ENCODE assay signal across 8 mouse cellular contexts in genomic region chr5:117286831-117287822, GRCm38 (mm10). TPM values are rescaled to one million over a fixed set of nuclear protein-coding genes. Genes with fewer than 3 reads are reported as not detected.
DNase-seq lines count a peak whose midpoint lies in the region; ATAC-seq and TF ChIP-seq lines count a peak whose summit lies in the region.

TSS of gene Pebp1 (minus strand) at chr5:117287625.

- H3K9me3 ChIP-seq in E14TG2a.4 (ENCODE audit: low read length) = no peaks in the 10 kb centered on the region
- no peaks in the 10 kb centered on the region for H3K9me3 ChIP-seq in forebrain, embryonic 13.5 days (replicated peaks)
- H3K9me3 ChIP-seq in liver, postnatal 0 days (ENCODE audit: low read length) = no peaks in the 10 kb centered on the region; the same call in 1 of the 2 replicates
- H3K9me3 ChIP-seq in neural tube, embryonic 14.5 days (ENCODE audit: control insufficient read depth, low read length) = no peaks in the 10 kb centered on the region

- H3K4me1 ChIP-seq in E14TG2a.4 (replicated peaks; ENCODE audit: low read depth, low read length) = peaks cover 58% of the 10 kb centered on the region
- peaks cover 37% of the 10 kb centered on the region for H3K4me1 ChIP-seq in forebrain, embryonic 13.5 days
- peaks cover 15% of the 10 kb centered on the region for H3K4me1 ChIP-seq in liver, postnatal 0 days (ENCODE audit: insufficient read depth)
- H3K4me1 ChIP-seq in neural tube, embryonic 14.5 days (ENCODE audit: control insufficient read depth, insufficient read depth, low read length) = peaks cover 25% of the 10 kb centered on the region

- H3K27me3 ChIP-seq in E14TG2a.4 (ENCODE audit: insufficient read depth, low read length) = peaks cover 4% of the 10 kb centered on the region; the same call in 1 of the 2 replicates
- H3K27me3 ChIP-seq in forebrain, embryonic 13.5 days = no peaks in the 10 kb centered on the region
- H3K27me3 ChIP-seq in liver, postnatal 0 days (ENCODE audit: insufficient read depth, low read length) = no peaks in the 10 kb centered on the region
- no peaks in the 10 kb centered on the region for H3K27me3 ChIP-seq in neural tube, embryonic 14.5 days (ENCODE audit: control insufficient read depth, insufficient read depth, low read length)

- H3K9ac ChIP-seq in forebrain, embryonic 13.5 days = peak within 1 kb of the TSS; percentile 86
- H3K9ac ChIP-seq in liver, postnatal 0 days (replicated peaks) = peak within 1 kb of the TSS; percentile 72
- H3K9ac ChIP-seq in neural tube, embryonic 14.5 days (replicated peaks; ENCODE audit: low read depth, low read length) = peak within 1 kb of the TSS; percentile 73

- peak; percentile 96 for ATAC-seq in forebrain, embryonic 13.5 days
- peak; percentile 99 for ATAC-seq in liver, postnatal 0 days
- peak; percentile 94 for ATAC-seq in neural tube, embryonic 14.5 days (ENCODE audit: low read depth)

- no peak for TF ChIP-seq CTCF in E14TG2a.4 (conservative IDR thresholded peaks at IDR 0.05; ENCODE audit: low read length)
- no peak for TF ChIP-seq CTCF in liver, postnatal 0 days (IDR thresholded peaks at IDR 0.05; ENCODE audit: low read depth)

- H3K4me2 ChIP-seq in forebrain, embryonic 13.5 days = peak within 1 kb of the TSS; percentile 71
- peak within 1 kb of the TSS; percentile 91 for H3K4me2 ChIP-seq in liver, postnatal 0 days (ENCODE audit: low read depth, low read length)
- H3K4me2 ChIP-seq in neural tube, embryonic 14.5 days (ENCODE audit: low read depth, low read length) = peak within 1 kb of the TSS; percentile 71

- peak within 1 kb of the TSS; percentile 57; the same call in 1 of the 2 replicates for H3K27ac ChIP-seq in forebrain, embryonic 13.5 days
- H3K27ac ChIP-seq in liver, postnatal 0 days (ENCODE audit: low read depth) = 0 out of 2 replicates have a peak within 1 kb of the TSS, but pooled peaks have one; percentile 44
- H3K27ac ChIP-seq in neural tube, embryonic 14.5 days (ENCODE audit: low read depth, low read length) = peak within 1 kb of the TSS; percentile 40; the same call in 1 of the 2 replicates

- peak within 1 kb of the TSS; percentile 93 for H3K4me3 ChIP-seq in E14TG2a.4 (replicated peaks; ENCODE audit: low read length)
- peak within 1 kb of the TSS; percentile 72 for H3K4me3 ChIP-seq in forebrain, embryonic 13.5 days
- H3K4me3 ChIP-seq in liver, postnatal 0 days (ENCODE audit: low read depth, low read length) = peak within 1 kb of the TSS; percentile 63
- H3K4me3 ChIP-seq in neural tube, embryonic 14.5 days (ENCODE audit: low read depth, low read length) = peak within 1 kb of the TSS; percentile 77

- peaks cover 35% of the 10 kb centered on the region for H3K36me3 ChIP-seq in E14TG2a.4 (ENCODE audit: insufficient read depth, low read length)
- peaks cover 34% of the 10 kb centered on the region for H3K36me3 ChIP-seq in forebrain, embryonic 13.5 days (ENCODE audit: poor library complexity, severe bottlenecking)
- H3K36me3 ChIP-seq in liver, postnatal 0 days (replicated peaks; ENCODE audit: insufficient read depth, low read length) = 0 out of 2 replicates have a peak, but pooled peaks cover 3% of the 10 kb centered on the region
- peaks cover 14% of the 10 kb centered on the region; the same call in 1 of the 2 replicates for H3K36me3 ChIP-seq in neural tube, embryonic 14.5 days (ENCODE audit: control insufficient read depth, insufficient read depth, low read length)

- WGBS in forebrain, embryonic 13.5 days = under 1% methylated on average over 77 of the region's 77 CpGs
- under 1% methylated on average over 77 of the region's 77 CpGs for WGBS in large intestine, adult 2 months
- WGBS in liver, postnatal 0 days (ENCODE audit: insufficient replicate concordance) = 3% methylated on average over 65 of the region's 77 CpGs
- under 1% methylated on average over 69 of the region's 77 CpGs for WGBS in neural tube, embryonic 14.5 days

- no peak for TF ChIP-seq EP300 in liver, postnatal 0 days (IDR thresholded peaks at IDR 0.05; ENCODE audit: low read depth)

- DNase-seq in c-Kit-positive CD71-positive TER-119-positive erythroid progenitor cells, embryonic 14.5 days (ENCODE audit: low spot score) = peak; percentile 90
- peak; percentile 98 for DNase-seq in heart, postnatal 10 days
- DNase-seq in large intestine, adult 2 months (ENCODE audit: low read depth, low spot score) = peak; percentile 73
- peak; percentile 97 for DNase-seq in liver, postnatal 0 days
- peak; percentile 98 for DNase-seq in testis, postnatal 10 days (ENCODE audit: low spot score)

- intact Hi-C loops in heart, postnatal 10 days (cut with DNase I) = loop anchor here (5.0 kb wide), 1 partner anchor 170 kb away; the partner anchor contains the start of gene Suds3

RNA-seq across cellular contexts. Expression of gene Pebp1, which starts in this region (rescaled TPM):
- 1,080 and 1,130 TPM in 2 replicates for polyA plus RNA-seq in forebrain, embryonic 13.5 days (2015; fragmentation: Nextera tagmentation; extraction: Ambion mirVana)
- 100 to 1,000 TPM; 430 to 431 TPM for total RNA-seq in heart, postnatal 10 days (2021)
- 259 and 294 TPM in 2 replicates for polyA plus RNA-seq in large intestine, adult 2 months (2012; rRNA removed)
- polyA plus RNA-seq in liver, postnatal 0 days (2015; fragmentation: Nextera tagmentation; extraction: Ambion mirVana) = 120 and 129 TPM in 2 replicates
- polyA plus RNA-seq in neural tube, embryonic 14.5 days (2014; fragmentation: Nextera tagmentation; extraction: Ambion mirVana) = 1,002 and 1,074 TPM in 2 replicates

Comparison
In these comparisons a context has a peak if more than half of its experiments do, and no peak if none do; other contexts are left out.
1. Peak in every context shown above with its lines: DNase-seq, ATAC-seq, H3K4me3 ChIP-seq and H3K27ac ChIP-seq.